Mouse (Mus musculus): ENCODE measurements around the gene Bmf.

The Bmf gene

DNA sequence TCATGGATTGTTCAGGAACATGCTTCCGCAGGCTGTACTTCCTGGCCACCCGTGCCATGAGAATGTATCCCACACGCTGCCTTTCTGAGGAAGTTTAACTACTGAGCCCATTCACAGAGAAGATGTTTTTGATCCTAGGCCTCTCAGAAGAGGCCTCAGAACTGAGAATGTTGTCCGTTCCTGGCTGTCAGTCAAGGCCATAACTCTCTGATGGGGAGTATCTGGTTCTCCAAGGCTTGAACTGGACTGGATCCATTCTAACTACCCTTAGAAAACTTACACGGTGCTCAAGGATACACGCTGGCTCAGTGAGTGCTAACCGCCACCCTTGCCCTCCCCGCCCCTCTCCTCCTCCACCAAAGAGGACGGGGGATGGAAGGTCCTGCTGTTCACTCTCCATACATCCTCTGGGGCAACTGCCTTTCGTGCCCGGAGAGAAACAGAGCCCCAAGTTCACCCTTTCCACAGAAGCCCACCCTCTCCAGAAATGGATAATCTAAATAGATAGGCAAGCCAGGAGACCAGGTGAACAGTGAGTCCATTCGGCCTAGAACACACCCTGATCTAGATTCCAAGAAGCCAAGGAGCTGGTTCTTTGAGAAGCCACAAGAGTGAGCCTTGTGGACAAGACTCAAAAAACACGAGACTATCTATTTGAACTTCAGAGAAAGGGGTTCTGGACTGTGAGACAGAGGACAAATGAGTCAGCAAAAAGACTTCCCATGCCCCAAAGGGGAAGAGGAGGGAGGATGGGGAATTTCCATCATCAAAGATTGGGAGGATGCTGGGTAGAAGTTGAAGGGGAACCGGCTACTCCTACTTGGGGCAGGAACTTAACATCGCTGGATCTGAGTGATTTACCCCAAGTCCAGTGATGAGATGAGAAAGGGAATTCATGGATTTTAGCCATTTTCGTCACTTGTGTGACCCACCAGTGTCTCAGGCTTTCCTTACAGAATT, 36.8 kb downstream of the Bmf start:
- DNase-seq (ENCODE audit: low spot score): no peak

DNA sequence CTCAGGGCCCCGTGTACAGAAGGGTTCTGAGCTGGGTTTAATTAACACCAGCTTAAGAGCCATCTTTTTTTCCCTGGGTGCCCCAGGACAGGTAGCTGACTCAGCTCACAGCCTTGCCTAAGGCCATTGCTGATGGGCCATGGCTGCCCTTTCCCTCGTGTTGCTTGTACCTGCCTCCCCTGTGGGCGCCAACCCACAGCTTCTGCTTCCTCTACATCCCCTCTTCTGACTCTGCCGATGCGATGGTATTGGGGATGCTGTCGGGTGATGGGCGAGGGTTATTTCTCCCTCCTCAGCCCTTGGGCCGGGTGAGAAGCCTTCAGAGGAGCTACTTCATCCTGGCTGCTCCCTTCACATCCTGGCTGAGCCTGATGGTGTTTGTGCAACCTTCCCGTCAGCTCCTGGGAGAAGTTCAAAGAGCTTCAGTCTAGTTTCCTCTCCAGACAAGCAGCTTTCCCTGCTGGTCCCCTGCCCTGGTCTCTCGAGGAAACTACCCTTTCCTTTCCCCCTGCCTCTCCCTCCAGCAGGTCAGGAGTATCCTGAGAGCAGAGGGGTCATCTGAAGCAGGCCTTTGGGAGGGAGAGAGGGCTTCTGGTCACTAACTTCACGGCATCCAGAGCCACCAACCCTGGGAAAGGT, 37.6 kb downstream of the Bmf start:
- no peak for DNase-seq (ENCODE audit: low spot score)

DNA sequence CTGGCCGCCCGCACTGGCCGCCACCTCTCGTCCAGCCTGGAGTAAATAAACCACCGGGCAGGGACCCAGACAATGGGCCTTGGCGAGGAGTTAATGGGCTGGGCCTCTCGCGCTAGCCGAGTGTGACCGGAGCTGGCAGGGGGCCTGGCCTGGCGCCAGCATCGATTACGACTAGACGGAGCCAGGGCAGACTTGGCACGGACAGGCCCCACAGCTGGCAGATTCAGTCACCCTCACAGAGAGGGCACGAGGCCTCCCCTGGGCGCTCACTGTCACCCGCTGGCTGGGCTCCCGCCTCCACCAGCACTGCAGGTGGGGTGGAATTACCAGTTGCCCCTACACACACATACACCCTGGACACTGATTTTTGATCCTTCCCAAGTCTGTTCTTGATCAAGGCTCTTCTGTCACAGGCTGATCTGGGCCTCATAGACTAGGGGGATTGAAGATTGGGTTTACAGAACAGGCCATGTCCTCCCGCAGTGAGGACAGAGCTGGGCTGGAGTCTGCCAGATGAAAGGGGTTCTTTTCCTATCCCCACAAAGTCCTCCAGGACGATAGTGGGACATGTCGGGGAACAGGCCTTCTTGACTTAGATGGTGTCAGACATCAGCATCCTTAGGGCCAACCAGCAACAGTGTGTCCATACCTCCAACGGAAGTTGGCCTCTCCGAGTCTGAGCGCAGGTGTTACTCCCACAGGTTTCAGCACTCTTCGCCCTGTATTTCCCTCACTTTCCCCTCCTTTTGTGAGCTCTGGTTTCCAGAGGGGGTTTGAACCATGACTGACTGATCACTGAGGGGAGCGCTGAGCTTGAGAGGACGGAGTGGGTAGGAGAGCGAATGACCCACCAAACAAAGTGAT, 38.8 kb downstream of the Bmf start:
- no peak for DNase-seq (ENCODE audit: low spot score)

DNA sequence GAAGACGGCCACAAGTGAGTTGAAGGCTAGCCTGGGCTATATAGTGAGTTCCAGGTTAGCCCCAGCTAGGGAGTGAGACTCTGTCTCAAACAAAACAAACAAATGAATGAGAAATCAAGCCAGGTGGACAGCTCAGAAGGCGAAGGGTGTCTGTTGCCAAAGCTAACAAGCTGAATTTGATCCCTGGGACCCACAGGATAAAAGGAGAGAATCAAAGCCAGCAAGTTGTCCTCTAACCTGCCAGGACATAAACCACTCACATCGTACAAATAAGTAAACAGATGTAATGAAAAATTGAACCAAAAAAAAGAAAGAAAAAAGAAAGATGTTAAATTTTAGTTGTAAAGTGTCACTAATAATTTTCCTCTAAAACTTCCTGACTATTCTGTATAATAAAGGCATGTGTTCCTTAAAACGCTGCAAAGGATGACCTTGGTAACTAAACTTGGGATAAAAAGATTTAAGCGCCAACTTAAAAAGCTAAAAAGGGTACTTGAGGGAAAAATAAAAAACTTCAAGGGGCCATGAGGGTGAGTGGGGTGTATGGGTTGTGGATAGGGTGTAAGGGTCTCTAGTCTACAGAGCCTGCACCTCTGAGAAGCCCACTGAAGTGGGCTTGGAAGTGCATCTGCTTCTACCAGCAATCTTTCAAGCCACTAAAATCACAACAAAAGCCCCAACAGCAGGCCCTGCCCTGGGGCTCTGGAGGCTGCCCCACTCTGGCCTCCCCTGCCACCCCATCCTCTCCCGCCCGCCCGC, 39.6 kb downstream of the Bmf start:
- no peak for DNase-seq (ENCODE audit: low spot score)

DNA sequence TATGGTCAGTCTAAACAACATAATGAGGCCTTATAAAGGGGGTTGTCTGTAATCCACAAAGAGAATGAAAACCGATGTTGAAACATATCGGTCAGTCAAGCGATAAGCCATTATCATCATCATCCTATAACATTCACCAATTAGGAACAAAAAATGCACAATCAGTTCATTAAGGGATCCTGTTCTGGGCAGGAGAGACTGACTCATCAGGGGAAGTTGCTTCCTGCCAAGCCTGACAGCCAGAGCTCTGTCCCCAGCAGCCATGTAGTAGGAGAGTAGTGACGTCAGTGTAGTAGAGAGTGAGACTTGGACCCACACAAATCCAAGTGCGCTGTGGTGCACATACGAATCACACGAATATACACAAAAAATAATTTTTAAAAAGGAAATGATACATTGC, 42.4 kb downstream of the Bmf start:
- no peak for DNase-seq (ENCODE audit: low spot score)

DNA sequence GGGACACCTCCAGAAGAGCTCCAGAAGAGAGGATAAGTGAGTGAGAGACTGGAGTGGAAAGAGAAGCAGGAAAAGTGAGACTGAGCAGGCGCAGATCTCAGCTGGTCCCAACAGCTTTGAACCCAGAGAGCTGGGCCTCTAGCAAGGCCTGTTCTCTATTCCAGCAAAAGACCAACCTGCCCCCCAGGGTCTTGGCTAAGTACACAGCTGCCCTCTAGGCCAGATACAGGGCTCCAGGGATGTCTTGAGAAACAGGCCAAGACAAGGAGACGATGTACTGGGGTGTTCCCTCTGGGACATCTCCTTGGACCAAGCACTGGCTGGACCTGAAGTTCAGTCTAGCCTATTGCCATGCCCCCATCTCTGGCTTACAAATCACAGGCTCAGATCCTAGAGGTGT, 49.3 kb downstream of the Bmf start:
- DNase-seq (ENCODE audit: low spot score): no peak

DNA sequence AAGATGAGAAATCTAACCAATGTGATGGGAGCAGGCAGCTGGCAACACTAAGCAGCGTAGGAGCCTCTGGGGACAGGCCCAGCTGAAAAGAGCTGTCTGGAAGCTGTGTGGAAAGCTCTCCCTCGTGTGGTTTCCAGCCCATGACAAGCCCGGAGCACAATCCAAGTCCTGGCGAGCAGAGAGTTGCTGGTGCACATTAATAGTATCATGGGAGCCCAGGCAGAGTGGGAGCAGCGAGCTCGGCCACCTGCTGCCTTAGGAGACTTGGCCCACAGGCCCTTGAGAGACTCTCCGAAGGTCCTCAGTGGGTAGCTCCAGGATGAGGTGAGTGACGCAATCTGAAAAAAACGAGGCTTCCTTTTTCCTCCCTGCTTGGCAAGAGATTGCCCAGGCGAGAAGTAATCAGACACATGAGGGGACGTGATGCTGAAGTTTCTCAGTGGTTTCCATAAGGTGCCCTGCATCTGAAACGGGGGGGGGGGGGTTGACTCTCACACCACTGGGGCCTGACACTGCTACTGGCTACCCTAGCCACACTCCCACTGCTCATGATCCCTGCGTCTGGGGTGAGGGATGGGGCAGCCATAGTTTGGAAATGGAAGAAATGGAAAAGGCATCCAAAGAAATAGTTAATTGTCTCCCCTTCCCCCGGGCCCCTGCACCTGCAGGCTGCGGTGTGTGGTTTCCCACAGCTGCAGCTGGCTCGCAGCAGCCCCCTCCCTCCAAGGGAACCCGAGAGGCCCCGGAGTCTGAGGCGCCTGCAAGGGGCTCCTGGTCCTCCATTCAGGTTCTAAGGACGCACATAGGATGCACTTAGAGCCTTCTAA, 50.1 kb downstream of the Bmf start:
- DNase-seq (ENCODE audit: low spot score): peak; percentile 47

DNA sequence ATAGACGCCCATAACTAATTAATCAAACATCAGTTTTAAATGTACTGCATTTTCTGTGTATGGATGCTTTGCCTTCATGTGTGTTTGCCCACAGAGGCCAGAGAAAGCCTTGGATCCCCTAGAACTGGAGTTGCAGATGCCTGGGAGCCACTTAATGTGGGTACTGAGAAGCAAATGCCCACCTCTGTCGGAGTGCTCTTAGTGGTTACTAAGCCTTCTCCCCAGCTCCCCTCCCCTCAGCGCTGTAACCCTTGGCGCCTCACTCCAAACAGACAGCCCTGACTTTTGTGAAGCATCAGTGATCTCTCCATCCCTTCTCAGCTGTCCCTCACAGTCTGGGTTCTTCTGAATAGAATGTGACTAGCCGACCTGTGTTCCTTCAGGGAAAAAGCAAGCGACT, 51.0 kb downstream of the Bmf start:
- DNase-seq (ENCODE audit: low spot score): no peak

DNA sequence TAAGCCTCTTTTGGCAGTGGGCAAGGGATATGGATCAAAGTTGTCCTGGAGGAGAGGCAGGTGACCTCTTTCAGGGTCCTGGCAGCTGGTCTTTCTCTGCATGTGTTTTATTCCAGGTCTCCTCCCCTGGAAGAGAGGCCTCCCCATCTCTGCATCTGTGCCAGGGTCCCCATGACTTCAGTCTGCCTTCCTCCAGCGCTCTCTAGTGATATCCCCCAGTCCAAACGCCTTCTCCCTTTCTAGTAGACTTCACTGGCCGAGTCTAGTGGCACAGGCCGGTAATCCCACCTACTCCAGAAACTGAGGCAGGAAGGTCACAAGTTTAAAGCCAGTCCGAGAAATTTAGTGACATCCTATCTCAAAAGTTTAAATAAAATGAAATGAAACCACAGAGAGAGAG, 51.6 kb downstream of the Bmf start:
- no peak for DNase-seq (ENCODE audit: low spot score)

DNA sequence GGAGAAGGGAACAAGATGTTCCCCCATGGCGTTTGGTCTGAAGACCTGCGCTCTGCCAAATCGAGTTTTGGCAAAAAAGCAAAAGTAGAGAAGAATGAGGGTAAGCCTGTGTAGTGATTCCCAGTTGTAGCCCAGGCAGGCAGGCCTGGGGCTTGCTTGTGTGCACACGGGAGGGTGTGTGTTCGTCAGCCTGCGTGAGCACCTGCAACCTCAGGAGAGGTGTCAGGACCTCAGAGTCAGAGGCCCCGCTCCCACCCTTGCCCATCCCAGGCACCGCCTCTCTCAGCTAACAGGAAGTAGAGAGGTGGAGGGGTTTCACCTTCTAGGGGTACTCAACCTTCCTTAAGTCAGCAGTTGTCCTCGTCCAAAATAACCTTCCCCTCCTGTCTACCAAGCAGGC, 54.5 kb downstream of the Bmf start:
- DNase-seq (ENCODE audit: low spot score): no peak

DNA sequence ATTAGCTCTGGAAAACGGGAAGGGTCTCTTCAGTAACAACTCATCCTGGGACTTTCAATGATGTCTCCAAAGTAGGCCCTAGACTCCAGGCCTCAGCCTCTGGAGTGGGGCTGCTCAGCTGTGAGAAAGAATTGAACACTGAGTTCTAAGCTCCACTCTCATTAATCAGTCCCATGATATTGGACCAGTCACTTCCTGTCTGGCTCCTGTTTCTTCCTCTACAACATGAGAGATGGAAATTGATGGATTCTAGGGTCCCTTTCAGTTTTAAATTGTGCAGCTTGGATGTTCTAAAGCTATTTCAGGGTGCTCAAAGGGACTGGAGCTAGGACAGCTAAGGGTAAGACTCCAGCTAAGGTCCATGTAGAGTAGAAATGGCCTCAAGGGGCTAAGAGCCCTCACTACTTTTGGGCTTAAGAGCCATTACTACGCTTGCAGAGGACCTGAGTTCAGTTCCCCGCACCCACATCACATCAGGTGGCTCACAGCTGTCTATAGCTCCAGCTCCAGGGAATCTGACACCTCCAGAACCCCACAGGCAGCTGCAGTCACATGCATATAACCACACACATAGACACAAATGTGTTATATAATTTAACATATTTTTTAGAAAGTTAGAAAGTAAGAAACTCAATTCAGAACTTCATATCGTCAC, 57.6 kb downstream of the Bmf start:
- no peak for DNase-seq (ENCODE audit: low spot score)

DNA sequence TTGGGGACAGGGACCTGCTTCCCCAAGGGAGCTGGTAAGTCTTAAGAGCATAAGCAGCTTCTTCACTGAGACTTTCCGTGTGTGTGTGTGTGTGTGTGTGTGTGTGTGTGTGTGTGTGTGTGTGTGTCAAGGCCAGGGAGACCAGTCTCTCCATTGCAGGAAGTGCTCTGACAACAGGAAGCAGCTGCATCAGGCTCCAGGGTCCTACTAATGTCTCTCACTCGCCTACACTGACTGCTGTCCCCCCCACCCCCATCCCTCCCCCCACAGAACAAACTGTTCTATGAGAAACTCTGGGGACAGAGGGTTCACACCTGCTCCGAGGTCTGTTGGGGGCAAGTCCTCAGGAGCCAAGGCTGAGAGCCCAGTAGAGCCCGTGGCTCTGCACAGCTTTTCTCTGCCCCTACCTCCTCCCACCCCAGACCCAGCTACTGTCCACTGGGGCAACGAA, 58.2 kb downstream of the Bmf start:
- peak; percentile 66 for DNase-seq (ENCODE audit: low spot score)

DNA sequence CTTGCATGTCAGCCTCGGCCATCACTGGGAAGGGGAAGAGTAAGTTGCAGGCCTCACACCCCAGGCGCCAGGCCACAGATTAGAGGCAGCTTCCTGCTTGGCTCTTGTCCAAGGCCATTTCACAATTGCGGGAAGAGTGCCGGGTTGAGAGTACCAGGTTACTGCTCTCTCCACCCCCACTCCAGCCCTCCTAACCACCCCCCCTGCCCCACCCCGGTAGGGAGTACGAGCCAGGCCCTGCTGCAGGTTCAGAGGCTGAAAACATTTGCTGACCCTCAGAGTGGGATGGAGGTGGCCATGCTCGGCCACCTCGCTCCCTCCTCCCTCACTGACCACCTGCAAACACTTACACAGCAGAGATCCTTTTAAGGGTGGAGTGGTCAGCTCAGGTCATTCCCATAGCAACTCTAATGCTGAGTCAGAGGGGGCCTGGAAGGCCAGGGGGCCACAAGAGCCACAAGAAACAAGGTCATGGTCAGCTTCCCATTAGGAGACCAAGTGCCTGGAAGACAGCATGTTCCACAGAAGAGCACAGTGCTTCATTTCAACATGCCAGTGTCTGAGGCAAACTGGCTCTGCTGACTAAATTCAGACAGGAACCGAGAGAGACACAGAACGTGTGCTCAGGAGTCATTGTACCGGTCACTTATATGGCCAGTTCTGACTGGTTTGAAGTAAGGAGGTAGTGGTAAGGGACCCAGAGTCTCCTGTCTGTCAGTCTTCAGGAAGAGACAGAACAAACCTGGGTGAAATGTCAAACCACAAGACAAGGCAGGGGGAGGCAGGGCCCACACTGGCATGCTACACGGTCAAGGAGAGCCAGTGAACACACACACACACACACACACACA, 59.0 kb downstream of the Bmf start:
- peak; percentile 26 for DNase-seq (ENCODE audit: low spot score)

DNA sequence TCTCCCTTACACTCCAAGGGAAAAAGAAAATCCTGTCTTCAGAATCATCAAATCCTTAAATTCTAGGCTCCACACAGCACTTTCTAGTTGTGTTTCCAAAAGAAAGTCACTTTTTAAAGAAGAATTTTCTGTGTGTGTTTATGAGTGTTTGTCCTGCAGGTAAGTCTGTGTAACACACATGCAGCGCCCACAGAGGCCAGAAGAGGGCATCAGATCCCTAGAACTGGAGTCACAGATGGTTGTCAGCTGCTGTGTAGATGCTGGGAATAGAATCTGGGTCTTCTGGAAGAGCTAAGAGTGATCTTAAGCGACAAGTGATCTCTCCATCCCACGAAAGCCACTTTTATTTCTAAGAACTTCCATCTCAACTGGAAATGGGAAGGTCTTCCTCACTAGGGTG, 61.7 kb downstream of the Bmf start:
- peak; percentile 60 for DNase-seq (ENCODE audit: low spot score)

DNA sequence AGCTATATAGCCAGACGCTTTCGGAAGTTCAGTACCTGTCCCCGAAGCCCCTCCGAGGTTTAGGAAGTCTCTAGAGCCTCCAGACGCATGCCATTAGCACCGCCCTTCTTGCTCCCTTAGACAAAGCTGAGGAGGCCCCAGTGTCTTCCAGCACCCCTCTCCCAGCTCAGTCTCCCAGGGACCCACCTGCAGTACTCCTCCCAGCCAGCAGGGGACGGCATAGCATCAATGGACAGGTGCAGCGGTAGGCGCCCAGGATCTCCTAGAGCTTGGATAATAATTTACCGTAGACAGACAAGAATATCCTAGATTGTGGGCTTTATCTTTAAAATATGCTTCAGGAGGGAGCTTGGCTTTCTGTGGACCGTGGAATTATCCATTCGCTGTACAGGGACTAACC, 62.6 kb downstream of the Bmf start:
- DNase-seq (ENCODE audit: low spot score): peak; percentile 77

DNA sequence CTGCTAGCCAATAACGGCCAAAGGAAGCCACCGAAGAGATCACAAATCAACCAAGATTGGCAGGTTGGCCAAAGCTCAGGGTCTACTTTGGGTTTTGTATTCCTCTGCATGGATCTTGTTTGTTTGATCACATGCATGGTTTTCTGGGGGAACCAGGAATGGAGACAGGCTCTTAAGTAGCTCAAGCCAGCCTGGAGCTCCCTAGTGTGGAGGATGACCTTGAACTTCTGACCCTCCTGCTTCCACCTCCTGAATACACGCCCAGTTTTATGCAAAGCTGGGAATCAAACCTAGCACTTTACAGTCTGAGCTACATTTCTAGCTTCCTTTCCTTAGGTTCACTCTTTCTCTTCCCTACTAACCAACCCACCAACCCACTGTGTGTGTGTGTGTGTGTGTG, 64.1 kb downstream of the Bmf start:
- DNase-seq (ENCODE audit: low spot score): no peak

DNA sequence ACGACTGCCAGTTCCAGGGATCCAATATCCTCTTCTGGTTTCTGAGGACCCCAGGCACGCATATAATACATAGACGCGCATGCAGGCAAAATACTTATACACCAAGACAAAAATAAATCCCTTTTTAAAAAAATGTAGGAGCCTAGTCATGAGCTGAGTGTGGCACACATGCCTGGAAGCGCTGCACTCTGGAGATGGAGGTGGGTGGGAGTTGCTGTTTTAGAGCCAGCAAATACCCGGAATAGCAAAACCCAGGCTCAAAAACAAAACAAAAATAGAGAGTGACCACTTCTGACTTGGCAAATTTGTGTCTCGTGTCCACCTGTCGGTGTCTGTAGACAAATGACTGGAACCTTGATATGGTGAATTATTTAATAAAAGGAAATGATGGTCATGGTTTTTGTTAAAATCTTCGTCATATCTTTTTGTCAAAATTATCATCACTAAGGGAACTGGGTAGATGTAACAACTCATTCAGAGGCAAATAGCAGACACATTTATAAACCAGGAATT, 65.0 kb downstream of the Bmf start:
- DNase-seq (ENCODE audit: low spot score): no peak

DNA sequence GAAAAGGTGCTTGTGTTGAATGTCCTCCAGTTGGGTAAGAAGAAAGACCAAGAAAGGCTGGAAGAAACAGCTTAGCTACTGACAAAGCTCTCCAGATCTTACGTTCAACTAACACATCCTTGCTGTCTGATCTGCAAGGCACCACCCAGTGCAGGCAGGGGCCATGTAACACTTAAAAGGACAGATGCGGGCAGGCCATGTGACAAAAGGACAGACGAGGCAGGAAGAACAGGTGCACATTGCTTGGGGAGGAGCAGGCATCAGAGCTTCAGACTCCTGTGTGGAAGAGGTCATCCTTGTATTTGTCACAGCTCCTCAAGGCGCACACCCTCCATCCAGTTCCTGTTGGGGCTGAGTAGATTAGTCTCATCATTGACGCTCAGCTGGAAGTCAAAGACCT, 66.5 kb downstream of the Bmf start:
- peak; percentile 37 for DNase-seq (ENCODE audit: low spot score)

DNA sequence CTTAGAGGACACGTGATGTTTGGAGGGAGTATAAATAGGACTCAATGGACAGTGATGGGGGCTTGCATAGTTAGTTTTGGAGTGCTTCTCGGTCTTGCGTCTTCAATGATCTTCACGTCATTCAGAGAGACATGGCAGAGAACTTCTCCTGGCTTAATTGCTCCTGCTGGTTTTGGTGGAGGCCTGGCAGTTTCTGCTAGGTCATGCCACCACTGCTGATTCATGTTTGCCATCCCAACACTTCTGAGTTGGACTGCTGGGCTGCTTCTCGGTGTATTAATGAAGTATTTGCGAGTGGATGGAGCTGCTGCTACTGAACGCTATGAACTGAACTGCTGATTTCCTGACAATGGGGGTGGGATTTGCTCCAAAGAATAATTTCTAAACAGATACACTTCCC, 68.6 kb downstream of the Bmf start:
- no peak for DNase-seq (ENCODE audit: low spot score)
